Mouse (Mus musculus) MEL (cell line): ENCODE results near the gene Palm.

Source experiments
- BHLHE40 ChIP-seq: IDR thresholded peaks from 2 replicates; pipeline ENCODE4 v1.6.1; 2012; ENCODE audit warnings: low read depth, mild to moderate bottlenecking, inconsistent platforms, low read length, improper control_type of control experiment, borderline replicate concordance
- CHD1 ChIP-seq: IDR thresholded peaks from 2 replicates; pipeline ENCODE4 v1.6.1; 2012; ENCODE audit warnings: low read depth, mild to moderate bottlenecking, inconsistent platforms, low read length, improper control_type of control experiment
- CTCF ChIP-seq, 3 experiments: IDR thresholded peaks in 2 of 3; conservative IDR thresholded peaks in 1 of 3; 2 replicates each; pipeline ENCODE4 v1.5.1; 2011 to 2012; ENCODE audit warnings: low read length in 3 of 3, low read depth in 2 of 3, mild to moderate bottlenecking in 2 of 3, improper control_type of control experiment in 1 of 3, inconsistent platforms in 1 of 3, mixed read lengths in 1 of 3, moderate library complexity in 1 of 3; ENCODE audit not compliant: control insufficient read depth in 1 of 3, insufficient read depth in 1 of 3, poor library complexity in 1 of 3, severe bottlenecking in 1 of 3
- MAX ChIP-seq: IDR thresholded peaks from 2 replicates; pipeline ENCODE4 v1.6.1; 2011; ENCODE audit warnings: low read length, improper control_type of control experiment
- MYB ChIP-seq: IDR thresholded peaks from 2 replicates; pipeline ENCODE4 v1.6.1; 2011; ENCODE audit warnings: mild to moderate bottlenecking, low read depth, low read length, improper control_type of control experiment
- POLR2A ChIP-seq, 2 experiments: IDR thresholded peaks; 2 replicates each; pipeline ENCODE4 v1.6.1; 2011 to 2012; ENCODE audit warnings: low read length in 2 of 2, mild to moderate bottlenecking in 2 of 2, control low read depth in 1 of 2, improper control_type of control experiment in 1 of 2, low read depth in 1 of 2, moderate library complexity in 1 of 2; ENCODE audit not compliant: control insufficient read depth in 1 of 2, insufficient read depth in 1 of 2, poor library complexity in 1 of 2
- TAL1 ChIP-seq: IDR thresholded peaks from 2 replicates; pipeline ENCODE4 v1.6.1; 2012; ENCODE audit warnings: mild to moderate bottlenecking, inconsistent platforms, low read length, moderate library complexity, mixed read lengths
- UBTF ChIP-seq: IDR thresholded peaks from 2 replicates; pipeline ENCODE4 v1.6.1; 2012; ENCODE audit warnings: low read depth, mild to moderate bottlenecking, inconsistent platforms, low read length, improper control_type of control experiment, moderate library complexity, borderline replicate concordance; ENCODE audit not compliant: insufficient read depth

DNA sequence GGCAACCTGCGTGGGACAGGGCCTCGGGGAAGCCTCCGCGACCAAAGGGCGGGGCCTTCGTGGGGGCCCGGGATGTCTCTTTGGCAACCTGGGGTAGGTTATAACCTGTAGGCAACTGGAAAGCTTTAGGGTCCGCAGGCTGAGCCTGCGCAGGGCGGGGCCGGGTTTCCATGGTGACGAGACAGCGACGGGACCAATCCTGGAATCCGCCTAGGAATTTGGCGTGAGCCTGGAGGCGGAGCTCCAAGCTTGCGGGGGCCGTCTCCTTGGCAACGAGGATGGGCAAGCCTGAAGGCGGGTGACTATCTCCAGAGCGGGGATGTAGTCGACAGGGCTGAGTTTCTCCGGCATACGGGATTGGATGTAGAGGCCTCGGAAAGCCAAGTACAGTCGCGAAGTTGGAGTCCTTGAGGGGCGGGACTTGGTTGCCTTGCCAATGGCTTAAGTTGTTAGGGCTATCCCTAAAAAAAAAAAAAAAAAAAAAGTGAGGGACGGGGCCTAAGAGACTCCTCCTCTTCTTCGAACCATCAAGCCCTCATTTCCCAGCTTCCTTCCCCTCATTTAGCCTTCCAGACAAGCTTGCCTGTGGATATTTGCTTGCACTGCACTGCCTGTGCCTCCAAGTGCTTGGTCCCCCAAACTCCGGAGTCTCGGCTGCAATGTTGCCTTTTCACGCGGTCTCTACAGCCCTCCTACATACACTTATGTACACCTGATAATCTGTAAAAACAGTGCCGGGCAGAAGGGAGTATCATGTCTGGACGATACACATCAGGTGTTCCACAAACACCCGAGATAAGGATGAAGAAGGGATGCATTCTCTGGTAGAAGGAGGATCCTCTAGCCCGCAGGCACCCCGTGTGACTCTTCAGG lies 25.8 kb upstream of the Palm start:
- TF ChIP-seq CTCF (IDR thresholded peaks at IDR 0.05 in 2 of 3, conservative IDR thresholded peaks at IDR 0.05 in 1 of 3; ENCODE audit: control insufficient read depth in 1 of 3, insufficient read depth in 1 of 3, low read depth in 2 of 3, low read length in 3 of 3, poor library complexity in 1 of 3, severe bottlenecking in 1 of 3): no peak
- no peak for TF ChIP-seq MAX
- no peak for TF ChIP-seq MYB
- TF ChIP-seq CHD1: no peak
- no peak for TF ChIP-seq BHLHE40
- no peak for TF ChIP-seq TAL1
- no peak for TF ChIP-seq UBTF
- TF ChIP-seq POLR2A (IDR thresholded peaks at IDR 0.05; ENCODE audit: control insufficient read depth in 1 of 2, insufficient read depth in 1 of 2, low read depth in 1 of 2, low read length in 2 of 2, poor library complexity in 1 of 2): no peak
